Mouse (Mus musculus) kidney, embryonic 16.5 days (tissue): ENCODE measurements at regions not wholly inside any gene's neighbourhood (a gene's known extent, or its start where the extent isn't known, plus 50 kb on each side); places are given as distances from the start of the nearest gene placed in this dataset.

ENCODE experiments used
- ATAC-seq: fragments of 200-750 bp; cut with Nextera tagmentation; 2 replicates; pipeline ENCODE4 v1.8.0; 2017; ENCODE audit warnings: moderate TSS enrichment; ENCODE audit not compliant: low FRiP score, low TSS enrichment
- H3K27ac ChIP-seq: fragments of 300-500 bp; sonication (generic); 2 replicates; pipeline ENCODE4 v1.5.1; 2014; ENCODE audit warnings: low read length
- H3K27me3 ChIP-seq: fragments of 300-500 bp; sonication (generic); 2 replicates; pipeline ENCODE4 v1.6.1; 2014; ENCODE audit warnings: low read length, control low read depth, mixed read lengths; ENCODE audit not compliant: insufficient read depth
- H3K36me3 ChIP-seq: fragments of 300-500 bp; sonication (generic); 2 replicates; pipeline ENCODE4 v1.6.1; 2014; ENCODE audit warnings: low read length, control low read depth, mixed read lengths; ENCODE audit not compliant: insufficient read depth
- H3K4me1 ChIP-seq: fragments of 300-500 bp; sonication (generic); 2 replicates; pipeline ENCODE4 v1.6.1; 2014; ENCODE audit warnings: low read length, control low read depth, mixed read lengths; ENCODE audit not compliant: insufficient read depth
- H3K4me2 ChIP-seq: fragments of 300-500 bp; sonication (generic); replicated peaks from 2 replicates; pipeline ENCODE4 v1.6.1; 2014; ENCODE audit warnings: low read depth, low read length
- H3K4me3 ChIP-seq: fragments of 300-500 bp; sonication (generic); 2 replicates; pipeline ENCODE4 v1.5.1; 2014; ENCODE audit warnings: mild to moderate bottlenecking, low read length
- H3K9ac ChIP-seq: fragments of 300-500 bp; sonication (generic); replicated peaks from 2 replicates; pipeline ENCODE4 v1.6.1; 2014; ENCODE audit warnings: low read length
- H3K9me3 ChIP-seq: fragments of 300-500 bp; sonication (generic); 2 replicates; pipeline ENCODE4 v1.6.1; 2016; ENCODE audit warnings: low read length, control low read depth
- WGBS: fragments of 180-500 bp; shearing (Covaris S2); extraction: QIAGEN DNeasy Blood & Tissue Kit; methylation state at CpG from one replicate; pipeline ENCODE4 v1.1.7; 2014; 5-methylcytosine and 5-hydroxymethylcytosine counted together

- 0 out of 2 replicates have a peak, but pooled peaks cover 4% of the 10 kb centered on the region for H3K4me1 ChIP-seq
- H3K4me2 ChIP-seq, result no peak overlapping the region
- H3K27me3 ChIP-seq, result no peaks in the 10 kb centered on the region
- no peaks in the 10 kb centered on the region for H3K36me3 ChIP-seq
- no peak overlapping the region for H3K4me3 ChIP-seq
- no peak overlapping the region for H3K27ac ChIP-seq
- WGBS, result 40% methylated on average over 9 of the region's 9 CpGs
- H3K9ac ChIP-seq, result no peak overlapping the region
- ATAC-seq, result no peak
- H3K9me3 ChIP-seq, result no peaks in the 10 kb centered on the region
Observed at GRCm38 (mm10) chr4:9055266-9055820, 816.5 kb upstream of the Car8 start.

GRCm38 (mm10) chr4:9048817-9049216, 810.0 kb upstream of the Car8 start:
- Histone ChIP-seq H3K4me2 (no peak overlapping the region), H3K36me3 (no peaks in the 10 kb centered on the region), H3K4me1 (no peaks in the 10 kb centered on the region), H3K9me3 (no peaks in the 10 kb centered on the region), H3K4me3 (no peak overlapping the region), H3K27me3 (no peaks in the 10 kb centered on the region), H3K27ac (no peak overlapping the region), H3K9ac (no peak overlapping the region)
- no peak for ATAC-seq
- 86% methylated on average over 1 of the region's 1 CpGs for WGBS

GRCm38 (mm10) chr4:9047151-9047550, 808.3 kb upstream of the Car8 start:
- no peak overlapping the region for H3K9ac ChIP-seq
- no peaks in the 10 kb centered on the region for H3K27me3 ChIP-seq
- WGBS, result 62% methylated on average over 4 of the region's 4 CpGs
- H3K27ac ChIP-seq, result no peak overlapping the region
- H3K4me2 ChIP-seq, result no peak overlapping the region
- no peak overlapping the region for H3K4me3 ChIP-seq
- no peaks in the 10 kb centered on the region for H3K36me3 ChIP-seq
- no peaks in the 10 kb centered on the region for H3K4me1 ChIP-seq
- ATAC-seq, result no peak
- H3K9me3 ChIP-seq, result no peaks in the 10 kb centered on the region

GRCm38 (mm10) chr4:9046436-9046835, 807.6 kb upstream of the Car8 start:
- H3K36me3 ChIP-seq, result no peaks in the 10 kb centered on the region
- WGBS, result 85% methylated on average over 14 of the region's 14 CpGs
- ATAC-seq, result no peak

GRCm38 (mm10) chr4:9046030-9046429, 807.2 kb upstream of the Car8 start:
- H3K9me3 ChIP-seq, result no peaks in the 10 kb centered on the region
- no peak for ATAC-seq
- H3K9ac ChIP-seq, result no peak overlapping the region
- no peaks in the 10 kb centered on the region for H3K4me1 ChIP-seq
- H3K27me3 ChIP-seq, result no peaks in the 10 kb centered on the region
- 62% methylated on average over 4 of the region's 4 CpGs for WGBS
- no peak overlapping the region for H3K4me3 ChIP-seq
- H3K4me2 ChIP-seq, result no peak overlapping the region
- no peaks in the 10 kb centered on the region for H3K36me3 ChIP-seq
- H3K27ac ChIP-seq, result no peak overlapping the region

More at GRCm38 (mm10) chr4:9046436-9046835, 807.6 kb upstream of the Car8 start:
- Histone ChIP-seq H3K4me2 (no peak overlapping the region), H3K9ac (no peak overlapping the region), H3K27ac (no peak overlapping the region), H3K27me3 (no peaks in the 10 kb centered on the region), H3K4me3 (no peak overlapping the region), H3K9me3 (no peaks in the 10 kb centered on the region), H3K4me1 (no peaks in the 10 kb centered on the region)

- peaks cover under 1% of the 10 kb centered on the region; the same call in 1 of the 2 replicates for H3K9me3 ChIP-seq
- no peak overlapping the region for H3K4me3 ChIP-seq
- H3K27me3 ChIP-seq, result no peaks in the 10 kb centered on the region; the same call in 1 of the 2 replicates
- H3K4me2 ChIP-seq, result no peak overlapping the region
- H3K27ac ChIP-seq, result no peak overlapping the region
- H3K36me3 ChIP-seq, result no peaks in the 10 kb centered on the region
- WGBS, result 78% methylated on average over 4 of the region's 4 CpGs
- ATAC-seq, result no peak
- H3K4me1 ChIP-seq, result peaks cover 9% of the 10 kb centered on the region; the same call in 1 of the 2 replicates
- no peak overlapping the region for H3K9ac ChIP-seq
Observed at GRCm38 (mm10) chr4:9036005-9036404, 797.2 kb upstream of the Car8 start.

GRCm38 (mm10) chr4:9035350-9035749, 796.5 kb upstream of the Car8 start:
- H3K27ac ChIP-seq, result no peak overlapping the region
- H3K36me3 ChIP-seq, result no peaks in the 10 kb centered on the region
- no peak overlapping the region for H3K4me2 ChIP-seq
- peak; percentile 57; the same call in 1 of the 2 replicates for ATAC-seq
- 56% methylated on average over 4 of the region's 4 CpGs for WGBS
- no peak overlapping the region for H3K4me3 ChIP-seq
- H3K9ac ChIP-seq, result no peak overlapping the region
- peaks cover 4% of the 10 kb centered on the region; the same call in 1 of the 2 replicates for H3K9me3 ChIP-seq
- H3K4me1 ChIP-seq, result peaks cover 9% of the 10 kb centered on the region; the same call in 1 of the 2 replicates
- no peaks in the 10 kb centered on the region; the same call in 1 of the 2 replicates for H3K27me3 ChIP-seq

GRCm38 (mm10) chr4:9034280-9034679, 795.4 kb upstream of the Car8 start:
- Histone ChIP-seq H3K27me3 (no peaks in the 10 kb centered on the region; the same call in 1 of the 2 replicates), H3K9ac (no peak overlapping the region), H3K4me1 (peaks cover 9% of the 10 kb centered on the region; the same call in 1 of the 2 replicates), H3K9me3 (peaks cover 4% of the 10 kb centered on the region; the same call in 1 of the 2 replicates), H3K4me3 (no peak overlapping the region), H3K4me2 (no peak overlapping the region), H3K27ac (no peak overlapping the region), H3K36me3 (no peaks in the 10 kb centered on the region)
- WGBS, result 12% methylated on average over 4 of the region's 4 CpGs
- ATAC-seq, result peak; percentile 44; the same call in 1 of the 2 replicates

- H3K36me3 ChIP-seq, result no peaks in the 10 kb centered on the region
- no peak for ATAC-seq
- H3K9ac ChIP-seq, result no peak overlapping the region
- peaks cover 18% of the 10 kb centered on the region for H3K4me1 ChIP-seq
- H3K9me3 ChIP-seq, result peaks cover 4% of the 10 kb centered on the region; the same call in 1 of the 2 replicates
- WGBS, result 87% methylated on average over 6 of the region's 6 CpGs
- no peaks in the 10 kb centered on the region; the same call in 1 of the 2 replicates for H3K27me3 ChIP-seq
- H3K4me2 ChIP-seq, result no peak overlapping the region
- no peak overlapping the region for H3K4me3 ChIP-seq
- H3K27ac ChIP-seq, result no peak overlapping the region
Observed at GRCm38 (mm10) chr4:9033106-9033642, 794.3 kb upstream of the Car8 start.

- Histone ChIP-seq H3K4me1 (peaks cover 25% of the 10 kb centered on the region), H3K9ac (no peak overlapping the region), H3K4me2 (no peak overlapping the region), H3K4me3 (no peak overlapping the region), H3K9me3 (peaks cover 4% of the 10 kb centered on the region; the same call in 1 of the 2 replicates), H3K27ac (no peak overlapping the region), H3K27me3 (no peaks in the 10 kb centered on the region; the same call in 1 of the 2 replicates), H3K36me3 (no peaks in the 10 kb centered on the region)
- ATAC-seq, result no peak
- WGBS, result 57% methylated on average over 6 of the region's 6 CpGs
Observed at GRCm38 (mm10) chr4:9031634-9032033, 792.8 kb upstream of the Car8 start.
